Comparison of ENCODE assay signal across 35 mouse cellular contexts in the genomic region with DNA sequence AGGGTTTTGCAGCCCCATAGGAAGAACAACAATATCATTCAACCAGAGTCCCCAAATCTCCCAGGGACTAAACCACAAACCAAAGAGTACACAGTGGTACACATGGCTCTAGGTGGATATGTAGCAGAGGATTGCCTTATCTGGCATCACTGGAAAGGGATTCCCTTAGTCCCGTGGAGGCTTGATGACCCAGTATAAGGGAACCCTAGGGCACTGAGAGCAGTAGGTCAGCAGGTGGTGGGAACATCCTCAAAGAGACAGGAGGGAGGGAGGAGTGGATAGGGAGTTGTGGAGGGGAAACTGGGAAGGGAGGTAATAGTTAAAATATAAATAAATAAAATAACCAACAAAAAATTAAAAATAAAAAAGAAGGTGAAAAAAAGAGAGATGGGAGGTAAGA.
"Had no signal": no experiment of that assay in that cellular context is flagged by ENCODE, and none has a peak within 500 bp of the region (broad histone marks: within the 10 kb centered on the region; RNA-seq: fewer than 3 reads in every experiment).

No protein-coding gene starts in this region.

- DNase-seq: heart, postnatal 10 days; heart, postnatal 14 days; heart, postnatal 36 days; heart, postnatal 4 days; kidney, adult 11 months; kidney, adult 18-20 months; kidney, adult 2 months; kidney, adult 8-10 months; kidney, adult 9 months; kidney, postnatal 10 days; kidney, postnatal 14 days; kidney, postnatal 25 days; kidney, postnatal 36 days; kidney, postnatal 4 days; layer of hippocampus, adult 9-11 months; layer of hippocampus, postnatal 36 days had no signal

- H3K27me3 ChIP-seq: heart, embryonic 12.5 days; heart, embryonic 13.5 days; heart, embryonic 15.5 days; hindbrain, embryonic 12.5 days; hindbrain, embryonic 13.5 days; hindbrain, embryonic 15.5 days; intestine, embryonic 15.5 days; kidney, embryonic 15.5 days had no signal

- ATAC-seq: hindbrain, embryonic 16.5 days; hindbrain, postnatal 0 days; inflammation-experienced regulatory T-cells, adult 6 months; intestine, embryonic 15.5 days; intestine, embryonic 16.5 days; intestine, postnatal 0 days had no signal

- H3K27ac ChIP-seq: heart, embryonic 10.5 days; heart, embryonic 13.5 days; heart, embryonic 15.5 days; hindbrain, embryonic 10.5 days; hindbrain, embryonic 12.5 days; hindbrain, embryonic 13.5 days; hindbrain, embryonic 14.5 days; hindbrain, embryonic 15.5 days; hindbrain, postnatal 0 days; intestine, embryonic 15.5 days; kidney, embryonic 15.5 days; kidney, postnatal 0 days; layer of hippocampus, adult 2 months had no signal

- H3K9me3 ChIP-seq: heart, embryonic 10.5 days; heart, embryonic 12.5 days; heart, embryonic 15.5 days; hindbrain, embryonic 10.5 days; hindbrain, embryonic 12.5 days; hindbrain, embryonic 13.5 days; hindbrain, embryonic 15.5 days; intestine, embryonic 15.5 days; kidney, embryonic 15.5 days had no signal

- H3K4me2 ChIP-seq: heart, embryonic 11.5 days; heart, embryonic 12.5 days; heart, embryonic 13.5 days; heart, embryonic 15.5 days; hindbrain, embryonic 12.5 days; hindbrain, embryonic 13.5 days; hindbrain, embryonic 14.5 days; hindbrain, embryonic 15.5 days; intestine, embryonic 15.5 days; kidney, embryonic 15.5 days had no signal

- H3K36me3 ChIP-seq: heart, embryonic 10.5 days; heart, embryonic 12.5 days; heart, embryonic 13.5 days; heart, embryonic 15.5 days; hindbrain, embryonic 10.5 days; hindbrain, embryonic 12.5 days; hindbrain, embryonic 13.5 days; hindbrain, embryonic 15.5 days; intestine, embryonic 15.5 days; kidney, embryonic 15.5 days had no signal

- H3K4me3 ChIP-seq: heart, embryonic 10.5 days; heart, embryonic 12.5 days; heart, embryonic 13.5 days; heart, embryonic 15.5 days; hindbrain, embryonic 10.5 days; hindbrain, embryonic 12.5 days; hindbrain, embryonic 13.5 days; hindbrain, embryonic 15.5 days; intestine, embryonic 15.5 days; kidney, embryonic 15.5 days; layer of hippocampus, adult 2 months had no signal

- H3K9ac ChIP-seq: heart, embryonic 12.5 days; heart, embryonic 13.5 days; heart, embryonic 15.5 days; hindbrain, embryonic 12.5 days; hindbrain, embryonic 13.5 days; hindbrain, embryonic 14.5 days; hindbrain, embryonic 15.5 days; intestine, embryonic 15.5 days; kidney, embryonic 15.5 days had no signal

- H3K4me1 ChIP-seq: heart, embryonic 10.5 days; heart, embryonic 12.5 days; heart, embryonic 13.5 days; heart, embryonic 15.5 days; hindbrain, embryonic 10.5 days; hindbrain, embryonic 12.5 days; hindbrain, embryonic 13.5 days; hindbrain, embryonic 15.5 days; intestine, embryonic 15.5 days; kidney, embryonic 15.5 days had no signal
